Comparison of ENCODE assay signal across 27 mouse cellular contexts in the genomic region with DNA sequence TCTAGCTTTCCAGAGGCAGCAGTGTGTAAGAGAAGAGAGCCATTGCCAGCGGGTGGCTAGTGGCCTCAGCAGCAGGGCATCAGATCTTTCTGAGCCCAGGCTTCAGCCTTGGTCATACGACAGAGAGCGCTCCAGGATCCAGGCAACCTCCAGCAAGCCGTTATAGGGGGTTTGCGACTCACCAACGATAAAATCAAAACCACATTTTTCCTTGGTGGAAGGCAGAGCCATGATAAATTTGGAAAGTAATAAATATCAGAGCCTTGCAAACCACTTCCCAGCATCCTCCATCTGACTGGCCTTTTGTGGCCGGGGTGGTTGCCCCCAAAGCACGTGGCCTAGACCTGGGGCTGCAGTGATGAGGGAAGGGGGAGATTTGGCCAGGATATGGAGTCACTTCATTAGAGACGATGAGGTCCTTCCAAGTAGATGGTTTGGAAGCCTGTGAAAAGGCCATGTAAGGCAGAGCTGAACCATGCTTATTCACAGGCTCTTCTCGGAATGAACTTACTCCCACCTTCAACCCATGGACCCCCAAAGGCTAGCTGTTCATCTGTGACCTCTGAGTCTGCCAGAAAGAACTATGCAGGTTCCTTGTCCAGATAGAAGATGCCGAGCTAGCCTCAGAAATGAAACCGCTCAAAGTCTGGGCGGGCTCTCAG.
DNase-seq lines count a peak whose midpoint lies in the region; ATAC-seq and TF ChIP-seq lines count a peak whose summit lies in the region.
"Had no signal": no experiment of that assay in that cellular context is flagged by ENCODE, and none has a peak within 500 bp of the region (broad histone marks: within the 10 kb centered on the region; RNA-seq: fewer than 3 reads in every experiment).

No protein-coding gene starts in this region.

- no peaks in the 10 kb centered on the region for H3K4me1 ChIP-seq in kidney, postnatal 0 days (replicated peaks; ENCODE audit: insufficient read depth, low read length)
- peaks cover 27% of the 10 kb centered on the region for H3K4me1 ChIP-seq in limb, embryonic 10.5 days
- H3K4me1 ChIP-seq in limb, embryonic 15.5 days = peaks cover 38% of the 10 kb centered on the region
- H3K4me1 ChIP-seq: forebrain, embryonic 12.5 days; liver, embryonic 15.5 days; neural tube, embryonic 15.5 days had no signal

- TF ChIP-seq CTCF in kidney, postnatal 0 days (IDR thresholded peaks at IDR 0.05; ENCODE audit: low read depth) = no peak

- peak; percentile 51 for DNase-seq in embryo, embryonic 11 days
- no peak for DNase-seq in embryo, embryonic 9.5 days (ENCODE audit: extremely low spot score)
- DNase-seq in kidney, postnatal 0 days (ENCODE audit: low spot score) = no peak
- no peak for DNase-seq in kidney, adult 8-10 months
- peak; percentile 60 for DNase-seq in limb, embryonic 10.5 days (ENCODE audit: low spot score)
- no peak for DNase-seq in heart, postnatal 36 days
- DNase-seq in adrenal gland, postnatal 25 days = no peak
- DNase-seq: cerebellum, adult 18-20 months; cerebellum, postnatal 10 days; heart, postnatal 14 days; layer of hippocampus, adult 9-11 months; lung, embryonic 14.5 days; lung, postnatal 14 days; midbrain, embryonic 14.5 days; retina, postnatal 1 day; right cerebral cortex, postnatal 25 days; spleen, adult 18-20 months; thymus, adult 18-20 months; thymus, postnatal 25 days had no signal

- H3K27ac ChIP-seq in kidney, postnatal 0 days = 0 out of 2 replicates have a peak overlapping the region, but pooled peaks have one; percentile 25
- H3K27ac ChIP-seq in limb, embryonic 10.5 days = peak overlapping the region; percentile 73
- no peak overlapping the region for H3K27ac ChIP-seq in limb, embryonic 15.5 days
- H3K27ac ChIP-seq: embryonic facial prominence, embryonic 12.5 days; forebrain, embryonic 12.5 days; hindbrain, postnatal 0 days; liver, embryonic 15.5 days; neural tube, embryonic 15.5 days had no signal

- no peak for ATAC-seq in kidney, postnatal 0 days (replicated peaks; ENCODE audit: low FRiP score, low read depth)
- peak; percentile 50; the same call in 1 of the 2 replicates for ATAC-seq in limb, embryonic 15.5 days (ENCODE audit: insufficient number of reproducible peaks, low FRiP score, low TSS enrichment, low read depth)
- ATAC-seq: hindbrain, postnatal 0 days; intestine, postnatal 0 days had no signal

- no peaks in the 10 kb centered on the region for H3K36me3 ChIP-seq in kidney, postnatal 0 days (ENCODE audit: insufficient read depth, low read length)
- H3K36me3 ChIP-seq in limb, embryonic 10.5 days = no peaks in the 10 kb centered on the region
- H3K36me3 ChIP-seq in limb, embryonic 15.5 days = no peaks in the 10 kb centered on the region
- H3K36me3 ChIP-seq: embryonic facial prominence, embryonic 12.5 days; forebrain, embryonic 12.5 days; liver, embryonic 15.5 days; neural tube, embryonic 15.5 days had no signal

- 49% methylated on average over 13 of the region's 13 CpGs for WGBS in kidney, postnatal 0 days
- 57% methylated on average over 13 of the region's 13 CpGs for WGBS in limb, embryonic 10.5 days
- WGBS in limb, embryonic 15.5 days = 35% methylated on average over 13 of the region's 13 CpGs

- intact Hi-C loops in heart, postnatal 36 days (cut with DNase I) = no loop called here

- H3K9me3 ChIP-seq in kidney, postnatal 0 days (replicated peaks; ENCODE audit: low read length) = no peaks in the 10 kb centered on the region
- no peaks in the 10 kb centered on the region for H3K9me3 ChIP-seq in limb, embryonic 10.5 days (replicated peaks)
- no peaks in the 10 kb centered on the region for H3K9me3 ChIP-seq in limb, embryonic 15.5 days
- H3K9me3 ChIP-seq: embryonic facial prominence, embryonic 12.5 days; forebrain, embryonic 12.5 days; liver, embryonic 15.5 days; neural tube, embryonic 15.5 days had no signal

- no peaks in the 10 kb centered on the region for H3K27me3 ChIP-seq in kidney, postnatal 0 days (ENCODE audit: insufficient read depth, low read length)
- peaks cover 24% of the 10 kb centered on the region for H3K27me3 ChIP-seq in limb, embryonic 10.5 days (ENCODE audit: low read depth, poor library complexity, severe bottlenecking)
- peaks cover 15% of the 10 kb centered on the region; the same call in 1 of the 2 replicates for H3K27me3 ChIP-seq in limb, embryonic 15.5 days
- H3K27me3 ChIP-seq: embryonic facial prominence, embryonic 12.5 days; forebrain, embryonic 12.5 days; liver, embryonic 15.5 days; neural tube, embryonic 15.5 days had no signal

- H3K4me2 ChIP-seq in kidney, postnatal 0 days (ENCODE audit: low read length) = no peak overlapping the region
- H3K4me2 ChIP-seq in limb, embryonic 15.5 days = no peak overlapping the region
- H3K4me2 ChIP-seq: embryonic facial prominence, embryonic 12.5 days; forebrain, embryonic 12.5 days; liver, embryonic 15.5 days; lung, embryonic 14.5 days; neural tube, embryonic 15.5 days had no signal

- no peak overlapping the region for H3K4me3 ChIP-seq in kidney, postnatal 0 days (replicated peaks; ENCODE audit: low read depth, low read length)
- no peak overlapping the region for H3K4me3 ChIP-seq in limb, embryonic 10.5 days
- no peak overlapping the region for H3K4me3 ChIP-seq in limb, embryonic 15.5 days
- H3K4me3 ChIP-seq: embryonic facial prominence, embryonic 12.5 days; erythroblast, embryonic 14.5 days; forebrain, embryonic 12.5 days; liver, embryonic 15.5 days; neural tube, embryonic 15.5 days had no signal

- no peak overlapping the region for H3K9ac ChIP-seq in kidney, postnatal 0 days (ENCODE audit: low read depth, low read length)
- no peak overlapping the region for H3K9ac ChIP-seq in limb, embryonic 15.5 days
- H3K9ac ChIP-seq: embryonic facial prominence, embryonic 12.5 days; forebrain, embryonic 12.5 days; liver, embryonic 15.5 days; lung, embryonic 14.5 days; neural tube, embryonic 15.5 days had no signal

Comparison
In these comparisons a context has a peak if more than half of its experiments do, and no peak if none do; other contexts are left out.
1. DNase-seq: peak in embryo, embryonic 11 days (single experiment) and limb, embryonic 10.5 days (single experiment); none in embryo, embryonic 9.5 days (single experiment), kidney, postnatal 0 days (single experiment), kidney, adult 8-10 months (0 of 2), heart, postnatal 36 days (0 of 2) and adrenal gland, postnatal 25 days (single experiment).